Mouse (Mus musculus): Measurements from ENCODE around the gene Nos1ap.

- no peak for TF ChIP-seq CTCF (IDR thresholded peaks at IDR 0.05; ENCODE audit: control insufficient read depth, insufficient read depth, insufficient read length)
- no peak for TF ChIP-seq USF1 (IDR thresholded peaks at IDR 0.05; ENCODE audit: low read depth)
- TF ChIP-seq MYOD1 (IDR thresholded peaks at IDR 0.05; ENCODE audit: control insufficient read depth, insufficient read length, low read depth) = no peak
Observed at GRCm38 (mm10) chr1:170605228-170606001, 15.8 kb upstream of the Nos1ap start.

Measured in C2C12 (cell line).